In the genomic region with DNA sequence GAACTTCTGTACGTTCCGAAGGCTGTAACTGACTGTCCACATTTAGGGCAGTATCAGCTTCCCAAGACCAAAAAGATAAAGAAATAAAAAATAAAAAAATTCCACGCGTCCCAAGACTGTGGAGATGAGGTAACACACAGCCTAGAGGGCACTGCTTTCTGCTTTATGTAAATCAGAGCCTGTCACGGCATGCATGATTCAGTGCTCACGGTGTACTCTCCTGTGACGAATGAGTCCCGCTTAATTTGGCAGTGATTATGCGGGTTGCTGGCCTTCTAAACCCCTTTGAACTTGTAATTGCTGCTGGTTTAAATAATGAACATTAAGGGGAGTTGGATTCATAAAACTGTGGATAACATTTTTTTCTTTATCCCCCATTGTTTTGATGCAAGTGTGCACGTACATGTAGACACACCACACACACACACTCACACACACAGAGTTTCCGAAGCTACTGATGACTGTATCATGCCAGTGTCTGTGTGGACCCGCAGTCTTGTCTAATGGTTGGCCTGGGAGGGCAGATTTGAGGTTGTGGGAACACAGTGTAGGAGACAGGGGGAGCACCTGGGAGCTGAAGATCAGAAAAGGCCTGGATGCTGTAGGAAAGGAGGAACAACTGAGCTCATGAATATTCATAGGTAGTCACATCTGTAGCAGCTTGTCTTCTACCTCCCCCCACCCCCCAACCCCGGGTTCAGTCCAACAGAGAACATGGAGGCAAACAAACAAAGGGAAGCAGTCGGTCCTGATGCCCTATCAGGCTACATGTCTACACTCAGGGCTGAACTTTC, we compare ENCODE assay signal across 12 mouse cellular contexts.
DNase-seq lines count a peak whose midpoint lies in the region; ATAC-seq and TF ChIP-seq lines count a peak whose summit lies in the region.
"Had no signal": no experiment of that assay in that cellular context is flagged by ENCODE, and none has a peak within 500 bp of the region (broad histone marks: within the 10 kb centered on the region; RNA-seq: fewer than 3 reads in every experiment).

No protein-coding gene starts in this region.

- no peak for TF ChIP-seq POLR2A in heart, adult 2 months (IDR thresholded peaks at IDR 0.05; ENCODE audit: insufficient read depth, low read depth, low read length)

- H3K27me3 ChIP-seq in forebrain, embryonic 11.5 days (ENCODE audit: control insufficient read depth, insufficient read depth, low read length) = no peaks in the 10 kb centered on the region
- no peaks in the 10 kb centered on the region for H3K27me3 ChIP-seq in kidney, embryonic 15.5 days
- H3K27me3 ChIP-seq in neural tube, embryonic 15.5 days (replicated peaks) = no peaks in the 10 kb centered on the region
- H3K27me3 ChIP-seq in heart, adult 2 months (ENCODE audit: control insufficient read depth, insufficient read depth, low read length) = no peaks in the 10 kb centered on the region
- H3K27me3 ChIP-seq: embryonic facial prominence, embryonic 15.5 days; liver, embryonic 15.5 days had no signal

- 44% methylated on average over 14 of the region's 14 CpGs for WGBS in forebrain, embryonic 11.5 days
- WGBS in kidney, embryonic 15.5 days = 47% methylated on average over 14 of the region's 14 CpGs
- 37% methylated on average over 14 of the region's 14 CpGs for WGBS in neural tube, embryonic 15.5 days
- 81% methylated on average over 14 of the region's 14 CpGs for WGBS in heart, adult 2 months

- H3K4me3 ChIP-seq in forebrain, embryonic 11.5 days (ENCODE audit: low read depth, low read length) = no peak overlapping the region
- H3K4me3 ChIP-seq in kidney, embryonic 15.5 days (replicated peaks) = no peak overlapping the region
- H3K4me3 ChIP-seq in neural tube, embryonic 15.5 days (replicated peaks) = no peak overlapping the region
- H3K4me3 ChIP-seq in heart, adult 2 months = no peak overlapping the region
- H3K4me3 ChIP-seq: embryonic facial prominence, embryonic 15.5 days; liver, embryonic 15.5 days had no signal

- H3K9me3 ChIP-seq in forebrain, embryonic 11.5 days (ENCODE audit: control insufficient read depth, low read length) = no peaks in the 10 kb centered on the region
- no peaks in the 10 kb centered on the region for H3K9me3 ChIP-seq in kidney, embryonic 15.5 days (replicated peaks)
- H3K9me3 ChIP-seq in neural tube, embryonic 15.5 days (replicated peaks) = no peaks in the 10 kb centered on the region
- H3K9me3 ChIP-seq: embryonic facial prominence, embryonic 15.5 days; liver, embryonic 15.5 days had no signal

- no peak for TF ChIP-seq EP300 in heart, adult 2 months (IDR thresholded peaks at IDR 0.05; ENCODE audit: insufficient read depth, low read depth, low read length)

- H3K4me2 ChIP-seq in forebrain, embryonic 11.5 days (ENCODE audit: low read depth, low read length, severe bottlenecking) = no peak overlapping the region
- H3K4me2 ChIP-seq in kidney, embryonic 15.5 days = peak overlapping the region; percentile 14; the same call in 1 of the 2 replicates
- no peak overlapping the region for H3K4me2 ChIP-seq in neural tube, embryonic 15.5 days
- H3K4me2 ChIP-seq: embryonic facial prominence, embryonic 15.5 days; liver, embryonic 15.5 days had no signal

- ATAC-seq in forebrain, embryonic 11.5 days (replicated peaks; ENCODE audit: low FRiP score) = peak; percentile 87
- peak; percentile 90 for ATAC-seq in kidney, embryonic 15.5 days (replicated peaks; ENCODE audit: low FRiP score)
- 0 out of 2 replicates have a peak, but pooled peaks have one; percentile 56 for ATAC-seq in neural tube, embryonic 15.5 days (ENCODE audit: low FRiP score)
- ATAC-seq: activated CD4-positive, CD25-positive, alpha-beta regulatory T cell, adult 4 months had no signal

- no peak for TF ChIP-seq CTCF in heart, adult 2 months (IDR thresholded peaks at IDR 0.05)

- H3K4me1 ChIP-seq in forebrain, embryonic 11.5 days (replicated peaks; ENCODE audit: control insufficient read depth, insufficient read depth, low read length) = 0 out of 2 replicates have a peak, but pooled peaks cover 2% of the 10 kb centered on the region
- peaks cover 11% of the 10 kb centered on the region; the same call in 1 of the 2 replicates for H3K4me1 ChIP-seq in kidney, embryonic 15.5 days
- peaks cover 11% of the 10 kb centered on the region; the same call in 1 of the 2 replicates for H3K4me1 ChIP-seq in neural tube, embryonic 15.5 days
- no peaks in the 10 kb centered on the region for H3K4me1 ChIP-seq in heart, adult 2 months (ENCODE audit: control insufficient read depth, insufficient read depth, low read length)
- H3K4me1 ChIP-seq: liver, embryonic 15.5 days had no signal

- intact Hi-C loops in heart, adult 2 months (cut with DNase I) = no loop called here

- H3K79me2 ChIP-seq in heart, adult 2 months (replicated peaks; ENCODE audit: control insufficient read depth, insufficient read depth, low read length) = no peaks in the 10 kb centered on the region

- peak overlapping the region; percentile 55; the same call in 1 of the 2 replicates for H3K27ac ChIP-seq in forebrain, embryonic 11.5 days (ENCODE audit: low read depth, low read length)
- peak overlapping the region; percentile 50; the same call in 1 of the 2 replicates for H3K27ac ChIP-seq in kidney, embryonic 15.5 days
- H3K27ac ChIP-seq in neural tube, embryonic 15.5 days (replicated peaks) = no peak overlapping the region
- H3K27ac ChIP-seq in heart, adult 2 months = no peak overlapping the region
- H3K27ac ChIP-seq: embryonic facial prominence, embryonic 15.5 days; liver, embryonic 15.5 days had no signal

- H3K36me3 ChIP-seq in forebrain, embryonic 11.5 days (ENCODE audit: control insufficient read depth, insufficient read depth, low read length) = no peaks in the 10 kb centered on the region
- H3K36me3 ChIP-seq in kidney, embryonic 15.5 days = peaks cover 46% of the 10 kb centered on the region
- no peaks in the 10 kb centered on the region for H3K36me3 ChIP-seq in neural tube, embryonic 15.5 days
- no peaks in the 10 kb centered on the region for H3K36me3 ChIP-seq in heart, adult 2 months (ENCODE audit: control insufficient read depth, insufficient read depth, low read length)
- H3K36me3 ChIP-seq: embryonic facial prominence, embryonic 15.5 days; liver, embryonic 15.5 days had no signal

- DNase-seq in kidney, adult 11 months = peak; percentile 19
- no peak for DNase-seq in kidney, postnatal 10 days
- peak; percentile 60 for DNase-seq in forebrain, embryonic 11.5 days (ENCODE audit: low spot score)
- no peak for DNase-seq in heart, adult 2 months
- no peak for DNase-seq in gastrocnemius, postnatal 4 days (ENCODE audit: low spot score in 2 of 2)
- DNase-seq in layer of hippocampus, adult 18-20 months (ENCODE audit: low spot score in 2 of 2) = no peak
- DNase-seq: heart, adult 18-20 months had no signal

- no peak overlapping the region for H3K9ac ChIP-seq in forebrain, embryonic 11.5 days (ENCODE audit: low read length)
- H3K9ac ChIP-seq in kidney, embryonic 15.5 days = no peak overlapping the region
- H3K9ac ChIP-seq in neural tube, embryonic 15.5 days (replicated peaks) = no peak overlapping the region
- no peak overlapping the region for H3K9ac ChIP-seq in heart, adult 2 months (ENCODE audit: low read depth, low read length)
- H3K9ac ChIP-seq: embryonic facial prominence, embryonic 15.5 days; liver, embryonic 15.5 days had no signal

Comparison
In these comparisons a context has a peak if more than half of its experiments do, and no peak if none do; other contexts are left out.
1. DNase-seq: peak in kidney, adult 11 months (single experiment) and forebrain, embryonic 11.5 days (single experiment); none in kidney, postnatal 10 days (single experiment), heart, adult 2 months (0 of 2), gastrocnemius, postnatal 4 days (0 of 2) and layer of hippocampus, adult 18-20 months (0 of 2).
2. H3K27ac ChIP-seq: peak in forebrain, embryonic 11.5 days (single experiment) and kidney, embryonic 15.5 days (single experiment); none in neural tube, embryonic 15.5 days (single experiment) and heart, adult 2 months (single experiment).
3. Peak in every context shown above with its lines, with median percentiles within 50 percentile points of each other: ATAC-seq.